Mouse (Mus musculus): ENCODE results near the gene Fnbp1. TPM values are rescaled to one million over a fixed set of nuclear protein-coding genes. Genes with fewer than 3 reads are reported as not detected.
"Not testable (repeated sequence)": the region's sequence is repeated elsewhere in the genome, so short reads cannot be mapped to it uniquely, and the experiment has no call there.

Gene Fnbp1
- polyA plus RNA-seq, 1 experiment from 2014 or later, result 23.7 TPM

DNA sequence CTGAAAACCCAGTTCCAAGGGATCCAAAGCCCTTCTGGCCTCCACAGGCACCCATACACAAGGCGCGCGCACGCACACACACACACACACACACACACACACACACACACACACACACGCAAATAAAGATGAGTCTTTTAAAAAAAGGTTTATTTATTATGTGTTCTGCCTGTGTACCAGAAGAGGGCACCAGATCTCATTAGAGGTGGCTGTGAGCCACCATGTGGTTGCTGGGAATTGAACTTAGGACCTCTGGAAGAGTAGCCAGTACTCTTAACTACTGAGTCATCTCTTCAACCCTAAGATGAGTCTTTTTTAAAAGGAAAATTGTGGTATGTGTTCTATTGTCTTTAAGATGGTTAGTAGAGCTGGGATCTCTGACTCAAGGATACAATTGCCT, 30.7 kb upstream of the Fnbp1 start:
- Histone ChIP-seq H3K4me1 (ENCODE audit: control insufficient read depth, insufficient read depth, low read length) (peaks cover 5% of the 10 kb centered on the region; the same call in 1 of the 2 replicates), H3K9ac (ENCODE audit: low read length) (no peak overlapping the region), H3K36me3 (ENCODE audit: control insufficient read depth, insufficient read depth) (peaks cover 51% of the 10 kb centered on the region), H3K4me3 (ENCODE audit: low read length) (no peak overlapping the region), H3K4me2 (ENCODE audit: low read depth, low read length) (no peak overlapping the region), H3K27me3 (ENCODE audit: control insufficient read depth, insufficient read depth, low read length) (no peaks in the 10 kb centered on the region), H3K9me3 (replicated peaks; ENCODE audit: control insufficient read depth, low read length) (no peaks in the 10 kb centered on the region), H3K27ac (ENCODE audit: low read length) (peak overlapping the region; percentile 81)
- WGBS, result 93% methylated on average over 5 of the region's 5 CpGs
- ATAC-seq (replicated peaks; ENCODE audit: extremely low read depth, insufficient read depth, low FRiP score), result no peak

DNA sequence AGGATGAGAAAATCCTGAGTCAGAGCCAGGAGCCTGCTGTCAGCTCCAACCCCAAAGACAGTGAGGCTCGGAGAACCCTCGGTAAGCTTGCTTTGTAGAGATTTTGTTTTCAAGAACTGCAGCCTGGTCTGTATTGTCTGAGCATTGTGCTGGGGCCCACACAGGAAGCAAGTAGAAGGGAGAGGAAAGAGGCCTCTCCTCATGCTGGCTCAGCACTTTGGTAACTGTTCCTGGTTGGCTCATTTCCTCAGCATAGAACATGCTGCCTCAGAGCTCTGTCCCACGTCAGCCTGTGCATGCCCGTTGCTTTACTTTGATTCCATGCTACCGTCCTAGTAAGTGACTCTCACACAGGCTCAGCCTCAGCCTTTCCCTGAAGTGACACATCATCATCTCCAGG, 30.2 kb upstream of the Fnbp1 start:
- H3K4me2 ChIP-seq (ENCODE audit: low read depth, low read length), result no peak overlapping the region
- H3K36me3 ChIP-seq (ENCODE audit: control insufficient read depth, insufficient read depth), result peaks cover 50% of the 10 kb centered on the region
- peak overlapping the region; percentile 81 for H3K27ac ChIP-seq (ENCODE audit: low read length)
- peaks cover 5% of the 10 kb centered on the region; the same call in 1 of the 2 replicates for H3K4me1 ChIP-seq (ENCODE audit: control insufficient read depth, insufficient read depth, low read length)
- no peaks in the 10 kb centered on the region for H3K9me3 ChIP-seq (replicated peaks; ENCODE audit: control insufficient read depth, low read length)
- H3K4me3 ChIP-seq (ENCODE audit: low read length), result no peak overlapping the region
- WGBS, result 64% methylated on average over 5 of the region's 5 CpGs
- no peak overlapping the region for H3K9ac ChIP-seq (ENCODE audit: low read length)
- H3K27me3 ChIP-seq (ENCODE audit: control insufficient read depth, insufficient read depth, low read length), result no peaks in the 10 kb centered on the region
- ATAC-seq (replicated peaks; ENCODE audit: extremely low read depth, insufficient read depth, low FRiP score), result peak; percentile 75

DNA sequence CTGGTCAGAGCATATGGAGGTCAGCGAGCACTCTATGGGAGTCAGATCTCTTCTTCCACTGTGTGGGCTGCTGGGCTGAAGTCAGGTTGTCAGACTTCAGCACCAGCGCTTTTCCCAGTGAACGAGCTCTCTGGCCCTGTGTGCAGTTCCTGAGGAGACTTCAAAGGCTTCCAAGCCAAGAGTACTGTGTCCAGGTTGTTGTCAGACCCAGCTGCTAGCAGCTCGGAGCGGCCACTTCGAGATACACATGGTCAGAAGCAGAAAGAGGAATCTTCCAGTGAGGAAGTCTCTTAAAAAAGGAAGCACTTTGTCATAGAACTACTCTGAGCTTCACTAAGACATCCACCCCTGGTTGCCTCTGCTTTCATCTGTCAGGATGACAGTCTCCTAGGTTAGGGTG, 28.4 kb upstream of the Fnbp1 start:
- no peak overlapping the region for H3K4me3 ChIP-seq (ENCODE audit: low read length)
- H3K27me3 ChIP-seq (ENCODE audit: control insufficient read depth, insufficient read depth, low read length), result no peaks in the 10 kb centered on the region
- no peak overlapping the region for H3K4me2 ChIP-seq (ENCODE audit: low read depth, low read length)
- 81% methylated on average over 6 of the region's 6 CpGs for WGBS
- peaks cover 14% of the 10 kb centered on the region for H3K4me1 ChIP-seq (ENCODE audit: control insufficient read depth, insufficient read depth, low read length)
- H3K9me3 ChIP-seq (replicated peaks; ENCODE audit: control insufficient read depth, low read length), result no peaks in the 10 kb centered on the region
- no peak for ATAC-seq (replicated peaks; ENCODE audit: extremely low read depth, insufficient read depth, low FRiP score)
- no peak overlapping the region for H3K27ac ChIP-seq (ENCODE audit: low read length)
- H3K36me3 ChIP-seq (ENCODE audit: control insufficient read depth, insufficient read depth), result peaks cover 46% of the 10 kb centered on the region
- no peak overlapping the region for H3K9ac ChIP-seq (ENCODE audit: low read length)

DNA sequence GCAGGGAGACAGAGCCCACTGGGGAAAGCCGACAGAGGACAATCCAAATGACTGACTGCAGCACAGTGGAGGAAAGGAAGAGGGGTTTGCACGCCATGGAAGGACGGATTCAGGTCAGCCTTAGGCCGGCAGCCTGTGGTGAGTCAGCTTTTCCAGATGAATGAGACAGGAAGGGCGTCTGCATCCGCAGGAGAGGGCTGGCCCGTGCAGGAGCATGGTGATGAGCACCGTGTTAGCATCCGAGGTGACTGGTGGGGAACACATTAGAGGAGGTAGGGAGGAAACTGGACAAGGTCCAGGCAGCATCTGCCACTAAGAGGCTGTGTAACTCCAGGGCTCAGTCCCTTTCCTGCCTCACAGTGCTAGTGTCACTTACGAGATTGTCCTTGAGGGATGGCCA, 27.2 kb upstream of the Fnbp1 start:
- 61% methylated on average over 10 of the region's 10 CpGs for WGBS
- H3K27ac ChIP-seq (ENCODE audit: low read length), result peak overlapping the region; percentile 17
- peaks cover 46% of the 10 kb centered on the region for H3K36me3 ChIP-seq (ENCODE audit: control insufficient read depth, insufficient read depth)
- no peak overlapping the region for H3K4me2 ChIP-seq (ENCODE audit: low read depth, low read length)
- H3K9ac ChIP-seq (ENCODE audit: low read length), result no peak overlapping the region
- no peaks in the 10 kb centered on the region for H3K27me3 ChIP-seq (ENCODE audit: control insufficient read depth, insufficient read depth, low read length)
- peak; percentile 42 for ATAC-seq (replicated peaks; ENCODE audit: extremely low read depth, insufficient read depth, low FRiP score)
- no peaks in the 10 kb centered on the region for H3K9me3 ChIP-seq (replicated peaks; ENCODE audit: control insufficient read depth, low read length)
- H3K4me1 ChIP-seq (ENCODE audit: control insufficient read depth, insufficient read depth, low read length), result peaks cover 26% of the 10 kb centered on the region
- H3K4me3 ChIP-seq (ENCODE audit: low read length), result no peak overlapping the region

DNA sequence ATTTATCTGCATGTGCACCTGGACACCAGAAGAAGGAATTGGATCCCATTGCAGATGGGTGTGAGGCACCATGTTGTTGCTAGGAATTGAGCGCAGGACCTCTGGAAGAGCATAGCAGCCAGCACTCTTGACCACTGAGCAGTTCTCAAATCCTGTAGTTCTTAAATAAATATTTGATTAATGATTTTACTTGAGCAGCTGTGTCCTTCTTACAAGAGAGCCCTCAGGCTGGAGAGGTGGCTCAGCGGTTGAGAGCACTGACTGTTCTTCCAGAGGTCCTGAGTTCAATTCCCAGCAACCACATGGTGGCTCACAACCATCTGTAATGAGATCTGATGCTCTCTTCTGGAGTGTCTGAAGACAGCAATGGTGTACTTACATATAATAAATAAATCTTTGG, 25.8 kb upstream of the Fnbp1 start:
- not testable (repeated sequence) for H3K27ac ChIP-seq (ENCODE audit: low read length); H3K9me3 ChIP-seq (replicated peaks; ENCODE audit: control insufficient read depth, low read length); H3K9ac ChIP-seq (ENCODE audit: low read length); H3K4me3 ChIP-seq (ENCODE audit: low read length); ATAC-seq (replicated peaks; ENCODE audit: extremely low read depth, insufficient read depth, low FRiP score); H3K27me3 ChIP-seq (ENCODE audit: control insufficient read depth, insufficient read depth, low read length); H3K4me2 ChIP-seq (ENCODE audit: low read depth, low read length)
- Histone ChIP-seq H3K36me3 (ENCODE audit: control insufficient read depth, insufficient read depth) (peaks cover 37% of the 10 kb centered on the region), H3K4me1 (ENCODE audit: control insufficient read depth, insufficient read depth, low read length) (peaks cover 38% of the 10 kb centered on the region)
- WGBS, result 90% methylated on average over 2 of the region's 2 CpGs

DNA sequence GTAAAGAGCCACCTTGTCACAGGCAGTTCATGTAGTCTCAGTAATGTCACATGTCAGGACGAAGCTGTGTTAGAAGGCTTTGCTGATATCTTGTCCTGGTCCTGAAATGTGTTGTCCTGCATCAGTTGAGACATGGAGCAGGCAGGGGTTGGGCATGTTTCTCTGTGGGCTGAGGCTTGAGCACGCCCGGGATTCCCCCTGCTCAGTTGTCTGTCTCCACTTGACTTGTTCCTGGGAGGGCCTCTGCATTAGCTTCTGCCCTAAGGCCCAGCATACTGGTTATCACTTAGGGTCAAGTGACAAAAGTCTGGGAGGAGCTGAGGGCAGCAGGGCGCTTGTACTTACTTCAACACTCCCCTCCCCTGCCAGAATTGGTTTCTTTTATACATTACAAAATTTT, 23.7 kb upstream of the Fnbp1 start:
- Histone ChIP-seq H3K9ac (ENCODE audit: low read length) (peak overlapping the region; percentile 61), H3K9me3 (replicated peaks; ENCODE audit: control insufficient read depth, low read length) (no peaks in the 10 kb centered on the region)
- peak; percentile 23; the same call in 1 of the 2 replicates for ATAC-seq (replicated peaks; ENCODE audit: extremely low read depth, insufficient read depth, low FRiP score)

DNA sequence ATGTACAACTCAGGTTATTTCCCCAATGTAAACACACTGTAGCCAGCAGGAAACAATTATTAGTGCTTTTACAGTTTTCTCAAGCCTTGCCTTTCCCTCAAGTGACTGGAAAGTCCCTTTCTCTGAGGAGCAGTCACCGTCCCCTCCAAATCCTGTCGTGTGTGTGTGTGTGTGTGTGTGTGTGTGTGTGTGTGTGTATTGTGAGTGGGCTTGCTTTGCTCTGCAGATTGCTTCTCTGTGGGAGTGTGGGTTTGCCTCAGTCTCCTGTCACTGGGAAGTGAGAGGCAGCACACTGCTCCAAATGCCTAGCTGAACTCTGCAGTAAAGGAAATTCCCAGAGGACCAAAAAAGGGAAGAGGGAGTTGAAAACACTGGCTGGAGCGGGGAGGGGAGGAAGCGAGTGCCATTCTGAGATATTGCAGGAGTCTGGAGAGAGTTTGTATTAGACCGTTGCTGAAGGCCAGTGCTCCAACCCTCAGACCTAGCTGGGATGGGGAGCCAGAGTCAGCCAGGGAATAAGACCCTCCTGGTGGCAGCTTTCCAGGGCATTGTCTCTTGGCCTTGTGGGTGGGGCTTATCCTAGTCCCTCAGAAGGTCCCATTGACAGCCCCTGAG, 23.1 kb upstream of the Fnbp1 start:
- no peaks in the 10 kb centered on the region for H3K9me3 ChIP-seq (replicated peaks; ENCODE audit: control insufficient read depth, low read length)
- peaks cover 35% of the 10 kb centered on the region for H3K4me1 ChIP-seq (ENCODE audit: control insufficient read depth, insufficient read depth, low read length)
- H3K27me3 ChIP-seq (ENCODE audit: control insufficient read depth, insufficient read depth, low read length), result no peaks in the 10 kb centered on the region
- peak; percentile 75 for ATAC-seq (replicated peaks; ENCODE audit: extremely low read depth, insufficient read depth, low FRiP score)
- H3K4me3 ChIP-seq (ENCODE audit: low read length), result no peak overlapping the region
- H3K27ac ChIP-seq (ENCODE audit: low read length), result peak overlapping the region; percentile 93
- H3K9ac ChIP-seq (ENCODE audit: low read length), result peak overlapping the region; percentile 61
- peaks cover 23% of the 10 kb centered on the region for H3K36me3 ChIP-seq (ENCODE audit: control insufficient read depth, insufficient read depth)
- peak overlapping the region; percentile 3 for H3K4me2 ChIP-seq (ENCODE audit: low read depth, low read length)
- 9% methylated on average over 5 of the region's 5 CpGs for WGBS

More for the DNA sequence above, 23.7 kb upstream of the Fnbp1 start:
- Histone ChIP-seq H3K27ac (ENCODE audit: low read length) (peak overlapping the region; percentile 93), H3K36me3 (ENCODE audit: control insufficient read depth, insufficient read depth) (peaks cover 23% of the 10 kb centered on the region), H3K4me2 (ENCODE audit: low read depth, low read length) (peak overlapping the region; percentile 3), H3K4me1 (ENCODE audit: control insufficient read depth, insufficient read depth, low read length) (peaks cover 35% of the 10 kb centered on the region), H3K4me3 (ENCODE audit: low read length) (no peak overlapping the region), H3K27me3 (ENCODE audit: control insufficient read depth, insufficient read depth, low read length) (no peaks in the 10 kb centered on the region)
- 15% methylated on average over 4 of the region's 4 CpGs for WGBS

DNA sequence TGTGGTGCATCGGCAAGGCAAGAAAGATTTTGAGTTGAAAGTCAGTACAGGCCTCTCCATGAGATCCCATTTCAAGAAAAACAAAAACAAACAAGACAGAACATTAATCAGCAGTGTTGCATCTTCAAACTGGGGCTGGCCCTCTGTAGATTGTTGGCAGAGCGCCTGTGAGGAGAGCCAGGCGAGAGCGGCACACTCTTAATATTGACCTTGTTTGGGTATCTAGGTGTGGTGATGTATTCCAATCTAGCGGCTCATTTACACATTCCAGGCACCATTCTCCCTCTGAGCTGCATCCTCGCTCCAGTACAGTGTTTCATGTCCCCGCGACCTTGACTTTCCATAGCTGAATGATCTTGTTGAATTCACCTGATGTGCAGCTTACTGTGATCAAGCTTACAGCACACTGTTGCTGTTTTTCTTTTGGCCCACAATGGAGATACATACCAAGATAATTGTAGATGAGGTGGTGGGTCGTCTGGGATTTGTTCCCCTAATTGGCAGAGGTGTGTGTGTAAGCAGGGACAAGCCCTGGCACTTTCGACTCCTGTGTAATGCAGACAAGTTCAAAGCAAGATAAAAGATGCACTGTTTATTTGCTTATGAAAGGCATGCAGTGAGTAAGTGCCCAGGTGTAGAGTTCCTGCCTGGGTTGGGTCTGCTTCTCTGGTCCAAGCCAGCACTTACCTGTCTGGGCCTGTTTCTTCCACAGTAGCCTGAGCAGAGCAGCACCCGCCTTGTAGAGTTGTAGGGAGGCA, 21.7 kb upstream of the Fnbp1 start:
- ATAC-seq (replicated peaks; ENCODE audit: extremely low read depth, insufficient read depth, low FRiP score), result no peak
- 47% methylated on average over 11 of the region's 11 CpGs for WGBS
- H3K4me2 ChIP-seq (ENCODE audit: low read depth, low read length), result no peak overlapping the region
- H3K27ac ChIP-seq (ENCODE audit: low read length), result peak overlapping the region; percentile 93
- peaks cover 33% of the 10 kb centered on the region for H3K4me1 ChIP-seq (ENCODE audit: control insufficient read depth, insufficient read depth, low read length)
- peak overlapping the region; percentile 1; the same call in 1 of the 2 replicates for H3K9ac ChIP-seq (ENCODE audit: low read length)
- H3K9me3 ChIP-seq (replicated peaks; ENCODE audit: control insufficient read depth, low read length), result no peaks in the 10 kb centered on the region
- H3K36me3 ChIP-seq (ENCODE audit: control insufficient read depth, insufficient read depth), result peaks cover 13% of the 10 kb centered on the region
- H3K4me3 ChIP-seq (ENCODE audit: low read length), result no peak overlapping the region
- H3K27me3 ChIP-seq (ENCODE audit: control insufficient read depth, insufficient read depth, low read length), result no peaks in the 10 kb centered on the region

DNA sequence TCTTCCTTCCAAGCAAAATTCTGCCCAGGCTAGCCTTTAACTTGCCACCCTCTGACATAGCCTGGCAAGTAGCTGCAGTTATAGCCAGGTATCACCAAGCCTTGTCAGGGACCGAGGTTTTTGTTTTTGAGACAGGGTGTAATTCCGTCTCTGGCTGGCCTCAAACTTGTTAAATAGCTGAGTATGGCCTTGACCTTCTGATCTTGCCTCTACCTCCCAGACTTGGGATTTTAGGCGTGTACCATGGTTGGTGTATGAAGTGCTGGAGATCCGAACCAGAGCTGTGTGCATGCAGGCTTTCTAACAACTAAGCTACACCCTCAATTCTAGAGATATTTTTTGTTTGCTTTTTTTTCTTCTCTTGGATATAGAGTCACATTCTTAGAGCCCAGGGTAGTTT, 19.8 kb upstream of the Fnbp1 start:
- WGBS, result 79% methylated on average over 4 of the region's 4 CpGs
- Histone ChIP-seq H3K27ac (ENCODE audit: low read length) (no peak overlapping the region), H3K4me2 (ENCODE audit: low read depth, low read length) (no peak overlapping the region), H3K9ac (ENCODE audit: low read length) (no peak overlapping the region), H3K36me3 (ENCODE audit: control insufficient read depth, insufficient read depth) (0 out of 2 replicates have a peak, but pooled peaks cover under 1% of the 10 kb centered on the region), H3K4me3 (ENCODE audit: low read length) (no peak overlapping the region), H3K9me3 (replicated peaks; ENCODE audit: control insufficient read depth, low read length) (no peaks in the 10 kb centered on the region), H3K27me3 (ENCODE audit: control insufficient read depth, insufficient read depth, low read length) (no peaks in the 10 kb centered on the region), H3K4me1 (ENCODE audit: control insufficient read depth, insufficient read depth, low read length) (peaks cover 38% of the 10 kb centered on the region)
- no peak for ATAC-seq (replicated peaks; ENCODE audit: extremely low read depth, insufficient read depth, low FRiP score)

Data from heart, embryonic 16.5 days (tissue).